Mouse (Mus musculus): ENCODE measurements around the gene Ckap2.
"Not testable (repeated sequence)": the region's sequence is repeated elsewhere in the genome, so short reads cannot be mapped to it uniquely, and the experiment has no call there.

Ckap2 gene

DNA sequence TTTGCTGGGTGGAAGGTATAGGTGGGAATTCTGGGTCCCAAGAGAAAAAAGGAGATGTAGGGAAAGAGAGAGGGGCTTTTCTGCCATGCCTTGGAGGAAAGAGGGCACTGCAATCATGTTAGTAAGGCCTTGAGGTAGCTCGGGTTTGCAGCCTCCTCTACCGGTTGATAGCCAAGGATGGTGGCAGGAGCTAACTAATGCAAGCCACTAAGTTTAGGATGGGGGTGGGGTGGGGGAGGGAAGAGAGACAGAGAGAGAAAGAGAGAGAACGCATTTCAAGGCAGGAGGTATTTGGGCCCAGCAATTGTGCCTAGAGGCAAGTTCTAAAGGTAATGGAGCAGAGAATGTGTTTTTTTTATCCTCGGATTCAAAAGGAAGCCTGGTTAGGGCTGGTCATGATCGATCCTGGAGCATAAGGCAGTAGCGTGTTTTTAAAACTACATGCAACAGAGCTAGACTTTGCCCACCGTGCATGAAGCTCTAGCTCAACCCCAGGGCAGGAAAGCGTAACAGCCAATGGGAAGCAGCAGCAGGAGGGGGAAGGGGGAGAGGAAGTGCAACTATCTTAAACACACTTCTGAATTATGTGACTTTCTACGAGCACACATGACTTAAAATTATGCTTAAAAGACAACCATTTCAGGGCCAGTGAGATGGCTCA lies 37.8 kb downstream of the Ckap2 start:
- DNase-seq: no peak

DNA sequence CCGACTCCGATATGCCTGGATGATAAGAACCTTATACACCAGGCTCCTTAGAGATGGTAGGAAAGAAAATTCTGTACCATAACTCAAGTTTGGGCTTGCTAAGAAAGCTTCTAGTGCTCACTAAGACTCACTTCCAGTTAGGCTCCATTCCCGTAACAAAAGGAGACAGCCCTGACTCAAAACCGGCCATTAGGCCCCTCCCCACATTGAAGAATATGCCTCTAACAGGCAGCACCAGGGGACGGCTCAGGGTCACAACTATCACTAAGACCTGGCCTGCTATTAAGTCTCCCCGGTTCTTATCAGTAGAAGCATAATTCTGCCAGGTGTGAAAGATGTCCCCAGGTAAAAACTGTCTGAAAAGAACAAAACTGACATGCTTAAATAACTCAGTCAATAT lies 39.8 kb downstream of the Ckap2 start:
- DNase-seq: no peak

DNA sequence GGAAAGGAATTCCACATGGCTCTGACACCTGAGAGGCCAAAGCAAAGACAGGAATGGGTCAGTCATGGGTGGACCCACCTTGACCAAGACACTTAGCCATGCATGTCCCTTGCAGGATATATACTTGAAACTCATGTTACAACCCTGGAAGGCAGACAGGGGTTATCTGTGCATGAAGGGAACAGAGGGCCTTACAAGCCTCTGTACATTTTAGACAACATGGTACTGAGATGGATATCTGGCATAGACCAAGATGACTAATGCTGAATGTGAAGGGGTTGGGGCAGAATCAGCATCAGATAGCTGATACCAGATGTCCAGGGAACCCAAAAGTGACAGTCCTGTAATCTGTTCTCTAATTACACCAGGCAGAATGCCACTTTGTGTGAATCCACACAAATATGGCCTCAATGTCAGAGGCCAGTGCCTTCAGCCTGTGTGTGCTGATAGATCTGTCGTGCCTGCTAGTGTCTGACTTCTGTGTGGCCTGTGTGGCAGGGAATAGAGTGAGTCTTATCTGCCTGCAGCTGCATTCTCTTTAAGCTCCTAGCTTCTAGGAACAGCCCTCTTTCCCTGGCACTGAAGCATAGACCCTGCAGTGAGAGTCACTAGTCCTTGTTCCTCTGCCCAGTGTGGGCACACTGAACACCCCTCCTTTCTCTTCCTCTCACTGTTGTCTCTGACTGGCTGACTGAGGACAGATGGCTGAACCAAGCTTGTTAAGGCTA lies 41.7 kb downstream of the Ckap2 start:
- DNase-seq: no peak

DNA sequence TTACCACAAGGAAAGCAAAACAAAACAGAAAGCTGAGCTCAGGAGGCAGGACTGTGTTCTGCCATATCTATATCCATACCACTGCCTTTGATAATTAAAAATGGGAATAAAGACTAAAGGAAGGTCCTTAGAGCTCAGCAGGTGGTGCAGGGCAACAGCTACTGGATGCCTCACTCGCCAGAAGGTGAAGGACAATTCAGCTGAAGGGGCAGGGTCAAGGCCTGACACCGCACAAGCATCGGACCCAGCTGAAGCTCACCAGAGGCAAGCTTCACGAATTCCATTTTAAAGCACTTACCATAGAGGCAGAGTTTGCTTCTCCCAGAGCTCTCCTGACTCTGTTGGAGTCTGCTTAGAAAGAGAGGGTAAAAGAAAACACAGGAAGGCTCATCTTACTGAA lies 43.0 kb downstream of the Ckap2 start:
- DNase-seq: no peak

DNA sequence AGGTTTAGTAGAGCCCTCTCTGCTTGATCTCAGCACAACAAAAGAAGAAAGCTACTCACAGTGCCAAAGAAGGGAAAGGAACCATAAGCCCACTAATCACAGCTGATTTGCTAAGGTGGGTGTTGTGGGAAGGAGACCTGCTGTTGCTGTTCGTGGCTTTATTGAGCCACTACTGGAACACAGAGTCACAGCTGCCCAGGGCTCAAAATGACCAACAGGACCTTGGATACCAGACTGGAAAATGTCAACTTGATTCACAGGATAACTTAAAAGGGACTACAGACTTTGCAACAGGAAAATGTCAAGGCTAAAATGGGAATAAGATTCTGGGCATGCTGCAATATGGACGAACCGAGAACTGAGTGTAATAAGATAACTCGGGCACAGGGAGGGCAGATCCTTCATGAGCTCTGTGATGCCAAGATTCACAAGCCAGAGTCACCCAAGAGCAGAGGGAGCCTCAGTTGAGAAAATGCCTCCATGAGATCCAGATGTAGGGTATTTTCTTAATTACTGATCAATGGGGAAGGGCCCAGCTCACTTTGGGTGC lies 43.7 kb downstream of the Ckap2 start:
- DNase-seq: no peak

DNA sequence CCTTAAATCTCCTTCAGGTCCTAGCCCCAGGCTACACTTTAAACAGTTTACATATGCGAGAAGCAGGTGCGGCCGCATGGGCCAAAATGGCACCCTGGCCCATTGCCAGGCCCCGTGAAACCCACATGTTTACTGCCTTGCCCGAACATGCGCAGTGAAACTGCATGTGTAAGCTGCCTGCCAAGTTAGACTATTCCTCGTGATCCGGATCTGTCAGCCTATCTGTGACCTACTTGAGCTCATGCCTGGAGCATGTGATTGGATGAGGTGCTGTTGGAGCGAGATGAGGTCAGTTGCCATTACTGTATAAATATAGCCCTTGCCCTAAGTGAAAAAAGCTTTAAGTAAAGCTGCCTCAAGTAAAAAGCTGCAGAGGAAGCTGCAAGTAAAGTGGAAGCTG lies 49.2 kb downstream of the Ckap2 start:
- DNase-seq: not testable (repeated sequence)

DNA sequence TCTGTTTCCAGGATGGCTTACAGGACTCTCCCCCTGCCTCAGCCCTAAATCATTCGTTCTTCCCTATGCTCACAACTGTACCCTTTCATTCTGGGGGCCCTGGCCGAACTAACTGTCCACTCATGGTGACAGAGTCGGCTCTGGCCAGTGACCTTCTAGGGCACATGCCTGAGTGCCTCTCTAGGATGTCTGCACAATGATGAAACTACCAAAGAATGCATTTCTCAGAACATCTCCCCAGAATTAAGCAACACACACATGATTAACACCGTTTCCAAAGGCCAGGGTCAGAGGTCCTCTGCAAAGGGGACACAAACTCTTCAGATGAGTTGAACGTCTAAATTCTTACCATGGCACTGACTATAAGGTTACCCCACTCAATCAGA lies 50.9 kb downstream of the Ckap2 start:
- no peak for DNase-seq

DNA sequence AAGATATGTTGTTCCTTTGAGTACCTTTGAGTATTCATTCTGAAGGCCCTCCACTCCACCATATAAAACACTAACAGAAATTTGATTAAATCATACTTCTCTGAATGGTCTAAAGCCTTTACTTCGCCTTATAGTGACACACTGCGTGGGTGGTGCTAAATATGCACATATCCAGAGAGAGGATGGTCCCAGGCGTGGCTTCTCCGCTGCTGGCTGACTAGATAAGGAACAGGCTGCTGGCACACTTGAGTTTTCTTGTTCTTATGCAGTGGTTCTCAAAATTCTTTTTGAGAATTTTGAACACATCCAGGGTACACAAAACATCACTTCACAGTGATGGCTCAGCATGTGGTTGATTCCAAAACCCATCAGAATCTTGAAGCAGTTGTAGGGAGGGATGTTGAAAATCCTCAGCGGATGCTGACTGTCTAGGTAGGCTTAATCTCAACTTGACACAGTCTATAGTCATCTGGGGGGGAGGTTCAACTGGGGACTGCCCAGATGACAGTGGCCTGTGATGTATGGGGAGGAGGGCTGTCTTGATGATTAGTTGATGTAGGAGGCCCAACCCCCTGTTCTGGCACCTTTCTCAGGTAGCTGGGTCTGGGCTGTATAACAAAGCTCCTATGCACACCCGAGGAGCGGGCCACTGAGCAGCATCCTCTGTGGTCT lies 51.4 kb downstream of the Ckap2 start:
- DNase-seq: no peak

DNA sequence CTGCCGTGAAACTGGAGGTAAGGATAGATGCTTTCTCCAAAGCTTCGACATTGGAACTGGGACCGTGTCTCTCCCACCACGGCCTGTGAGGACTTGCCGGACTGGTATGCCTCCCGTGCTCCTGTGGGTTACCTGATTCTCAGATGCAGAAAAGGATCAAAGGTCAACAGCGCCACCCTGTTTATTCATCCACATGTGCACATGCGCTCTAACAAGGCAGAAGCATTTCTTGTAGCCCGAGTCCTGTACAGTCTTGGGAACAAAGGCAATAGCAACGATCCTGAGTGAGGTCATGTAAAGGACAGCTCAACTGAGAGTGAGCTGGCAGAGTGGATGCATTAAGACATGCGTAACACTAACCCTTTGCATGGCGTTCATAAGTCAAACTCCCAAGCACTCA lies 53.6 kb downstream of the Ckap2 start:
- DNase-seq: no peak

DNA sequence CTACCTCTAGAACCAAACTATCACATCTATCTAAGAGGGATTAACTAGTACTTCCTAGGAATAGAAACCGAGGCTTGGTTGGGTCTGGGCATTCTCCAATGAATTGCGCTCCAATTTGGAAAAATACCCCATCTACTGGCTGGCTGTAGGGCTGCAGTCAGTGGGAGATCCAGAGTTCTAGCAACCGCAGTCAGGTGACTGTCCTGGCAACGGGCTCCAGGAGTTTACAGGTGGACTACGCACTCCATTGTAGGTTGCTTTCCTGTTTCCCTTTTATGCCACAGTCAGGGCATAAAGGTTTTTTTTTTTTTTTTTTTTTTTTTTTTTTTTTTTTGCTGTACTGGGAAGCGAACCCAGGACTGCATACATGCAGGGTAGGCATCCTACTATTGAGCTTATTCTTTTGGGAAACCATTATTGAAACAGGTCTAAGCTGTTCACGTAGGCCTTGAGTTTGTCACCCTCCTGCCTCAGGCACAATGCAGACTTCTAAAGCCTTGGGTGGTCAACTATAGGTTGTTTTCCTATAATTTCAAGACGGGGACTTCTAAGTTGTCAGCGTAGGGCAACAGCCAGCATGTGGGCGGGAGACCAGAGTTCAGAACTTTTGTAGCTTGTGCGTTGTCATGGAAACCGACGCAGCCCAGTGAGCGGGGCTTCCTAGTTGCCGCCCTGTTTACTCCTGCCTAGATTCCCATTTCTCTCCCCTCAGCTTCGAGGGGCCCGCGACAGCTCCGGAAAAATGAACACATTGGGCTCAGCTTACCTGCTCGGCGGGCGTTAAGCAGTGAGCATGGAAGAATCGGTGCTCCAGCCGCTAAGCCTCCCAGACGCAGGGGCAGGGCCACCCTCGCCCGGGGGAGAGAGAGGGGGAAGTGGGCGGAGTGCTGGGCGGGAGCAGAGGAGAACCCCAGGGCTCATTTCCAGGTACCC lies 61.1 kb downstream of the Ckap2 start, which contains the start of gene Nek5:
TSS of gene Nek5 (minus strand) at position 834 of the 933 bp plus-strand sequence.
- peak; percentile 9 for DNase-seq

Data from right cerebral cortex, postnatal 14 days (tissue).